Mouse (Mus musculus) layer of hippocampus, postnatal 10 days (tissue): ENCODE measurements around the gene Anapc1. TPM values are rescaled to one million over a fixed set of nuclear protein-coding genes. Genes with fewer than 3 reads are reported as not detected.
"Not testable (repeated sequence)": the region's sequence is repeated elsewhere in the genome, so short reads cannot be mapped to it uniquely, and the experiment has no call there.

Experiments
- DNase-seq, 2 experiments: peaks; one replicate each; pipeline ENCODE4 v3.0.0; 2021; ENCODE audit warnings: low spot score in 2 of 2
- total RNA-seq, 2 experiments: library from RNA; stranded (reverse); gene quantifications; 2 replicates each; pipeline ENCODE4 v1.2.3; 2021

The Anapc1 gene
- total RNA-seq, 2 experiments from 2014 or later: 73.0 to 81.2 TPM

GRCm38 (mm10) chr2:128697047-128697446, 9.9 kb upstream of the Anapc1 start:
- no peak for DNase-seq

GRCm38 (mm10) chr2:128696426-128696825, 9.2 kb upstream of the Anapc1 start:
- DNase-seq: no peak

- no peak for DNase-seq
These were observed 7.4 kb upstream of the Anapc1 start for GRCm38 (mm10) chr2:128694548-128694947.

- DNase-seq: not testable (repeated sequence)
These were observed 6.6 kb upstream of the Anapc1 start for GRCm38 (mm10) chr2:128693828-128694227.

- DNase-seq: no peak
These were observed 6.0 kb upstream of the Anapc1 start for GRCm38 (mm10) chr2:128693236-128693635.

- no peak for DNase-seq
These were observed 5.6 kb upstream of the Anapc1 start for GRCm38 (mm10) chr2:128692771-128693170.

- no peak for DNase-seq
These were observed 5.1 kb upstream of the Anapc1 start for GRCm38 (mm10) chr2:128692336-128692735.

- DNase-seq: no peak
These were observed 448 bp upstream of the Anapc1 start for GRCm38 (mm10) chr2:128687558-128688120.

GRCm38 (mm10) chr2:128680661-128681060, 6.5 kb downstream of the Anapc1 start:
- no peak for DNase-seq

GRCm38 (mm10) chr2:128620578-128620977, 66.6 kb downstream of the Anapc1 start:
- no peak for DNase-seq

- no peak for DNase-seq
These were observed 71.8 kb downstream of the Anapc1 start for GRCm38 (mm10) chr2:128615366-128615765.

GRCm38 (mm10) chr2:128613365-128613764, 73.8 kb downstream of the Anapc1 start:
- DNase-seq: no peak

- no peak for DNase-seq
These were observed 74.9 kb downstream of the Anapc1 start for GRCm38 (mm10) chr2:128612275-128612674.

GRCm38 (mm10) chr2:128611178-128611577, 76.0 kb downstream of the Anapc1 start:
- DNase-seq: no peak

GRCm38 (mm10) chr2:128609286-128609685, 77.9 kb downstream of the Anapc1 start:
- no peak for DNase-seq

- DNase-seq: no peak
These were observed 85.7 kb downstream of the Anapc1 start for GRCm38 (mm10) chr2:128601534-128601933.

- no peak for DNase-seq
These were observed 94.9 kb downstream of the Anapc1 start for GRCm38 (mm10) chr2:128592301-128592700.

- DNase-seq: no peak
These were observed 96.3 kb downstream of the Anapc1 start, which contains the start of gene Spdye4c for GRCm38 (mm10) chr2:128590909-128591308. Gene Spdye4c (plus strand): TSS chr2:128591209.

GRCm38 (mm10) chr2:128582881-128583280, 104.3 kb downstream of the Anapc1 start:
- no peak for DNase-seq

- DNase-seq: peak; percentile 91 to 92
These were observed 114.2 kb downstream of the Anapc1 start for GRCm38 (mm10) chr2:128572726-128573624.

- DNase-seq: no peak
These were observed 116.2 kb downstream of the Anapc1 start for GRCm38 (mm10) chr2:128571001-128571400.

GRCm38 (mm10) chr2:128568490-128568889, 118.7 kb downstream of the Anapc1 start:
- DNase-seq: no peak
